Mouse (Mus musculus): ENCODE measurements at regions not wholly inside any gene's neighbourhood (a gene's known extent, or its start where the extent isn't known, plus 50 kb on each side); places are given as distances from the start of the nearest gene placed in this dataset.

- DNase-seq (ENCODE audit: low spot score), result no peak
Observed at GRCm38 (mm10) chr8:92302694-92303093, 54.7 kb upstream of the Irx5 start.

GRCm38 (mm10) chr8:92301029-92301428 lies 56.4 kb upstream of the Irx5 start:
- no peak for DNase-seq (ENCODE audit: low spot score)

GRCm38 (mm10) chr8:92286841-92287811 lies 70.3 kb upstream of the Irx5 start:
- no peak for DNase-seq (ENCODE audit: low spot score)

- no peak for DNase-seq (ENCODE audit: low spot score)
Observed at GRCm38 (mm10) chr8:92275755-92276154, 81.7 kb upstream of the Irx5 start.

GRCm38 (mm10) chr8:92272726-92273125 lies 84.7 kb upstream of the Irx5 start:
- no peak for DNase-seq (ENCODE audit: low spot score)

- DNase-seq (ENCODE audit: low spot score), result no peak
Observed at GRCm38 (mm10) chr8:92272073-92272472, 85.4 kb upstream of the Irx5 start.

GRCm38 (mm10) chr8:92270636-92271035 lies 86.8 kb upstream of the Irx5 start:
- no peak for DNase-seq (ENCODE audit: low spot score)

GRCm38 (mm10) chr8:92267415-92267814 lies 90.0 kb upstream of the Irx5 start:
- no peak for DNase-seq (ENCODE audit: low spot score)

GRCm38 (mm10) chr8:92260056-92260455 lies 97.4 kb upstream of the Irx5 start:
- no peak for DNase-seq (ENCODE audit: low spot score)

- no peak for DNase-seq (ENCODE audit: low spot score)
Observed at GRCm38 (mm10) chr8:92258258-92258657, 99.2 kb upstream of the Irx5 start.

GRCm38 (mm10) chr8:92252597-92253375 lies 104.6 kb upstream of the Irx5 start:
- no peak for DNase-seq (ENCODE audit: low spot score)

- DNase-seq (ENCODE audit: low spot score), result no peak
Observed at GRCm38 (mm10) chr8:92246301-92246700, 111.1 kb upstream of the Irx5 start.

- DNase-seq (ENCODE audit: low spot score), result no peak
Observed at GRCm38 (mm10) chr8:92240686-92241275, 116.6 kb upstream of the Irx5 start.

GRCm38 (mm10) chr8:92231326-92232225 lies 125.8 kb upstream of the Irx5 start:
- DNase-seq (ENCODE audit: low spot score), result no peak

- DNase-seq (ENCODE audit: low spot score), result no peak
Observed at GRCm38 (mm10) chr8:92229526-92229925, 127.9 kb upstream of the Irx5 start.

- no peak for DNase-seq (ENCODE audit: low spot score)
Observed at GRCm38 (mm10) chr8:92224929-92225328, 132.5 kb upstream of the Irx5 start.

GRCm38 (mm10) chr8:92222992-92223391 lies 134.4 kb upstream of the Irx5 start:
- DNase-seq (ENCODE audit: low spot score), result no peak

- no peak for DNase-seq (ENCODE audit: low spot score)
Observed at GRCm38 (mm10) chr8:92219181-92219890, 138.1 kb upstream of the Irx5 start.

- DNase-seq (ENCODE audit: low spot score), result no peak
Observed at GRCm38 (mm10) chr8:92217521-92217920, 139.9 kb upstream of the Irx5 start.

- no peak for DNase-seq (ENCODE audit: low spot score)
Observed at GRCm38 (mm10) chr8:92216176-92216575, 141.2 kb upstream of the Irx5 start.

Measured in ovary, adult 18-20 months (tissue).